Mouse (Mus musculus): ENCODE data around the gene Crim1.
A peak's percentile ranks its signal among the peaks of the same experiment; 100 is the strongest.

Gene Crim1

GRCm38 (mm10) chr17:78211881-78212280 is 11.8 kb downstream of the Crim1 start:
- DNase-seq, result no peak

GRCm38 (mm10) chr17:78213128-78213527 is 13.1 kb downstream of the Crim1 start:
- DNase-seq, result peak; percentile 46

GRCm38 (mm10) chr17:78216526-78216925 is 16.5 kb downstream of the Crim1 start:
- no peak for DNase-seq

GRCm38 (mm10) chr17:78217406-78217805 is 17.4 kb downstream of the Crim1 start:
- DNase-seq, result no peak

- DNase-seq, result no peak
Observed at GRCm38 (mm10) chr17:78218506-78219232, 18.6 kb downstream of the Crim1 start.

GRCm38 (mm10) chr17:78221007-78221642 is 21.1 kb downstream of the Crim1 start:
- DNase-seq, result peak; percentile 59

GRCm38 (mm10) chr17:78221860-78222259 is 21.8 kb downstream of the Crim1 start:
- no peak for DNase-seq

GRCm38 (mm10) chr17:78223988-78224387 is 23.9 kb downstream of the Crim1 start:
- DNase-seq, result no peak

GRCm38 (mm10) chr17:78225547-78225946 is 25.5 kb downstream of the Crim1 start:
- DNase-seq, result peak; percentile 89

- no peak for DNase-seq
Observed at GRCm38 (mm10) chr17:78227211-78227610, 27.2 kb downstream of the Crim1 start.

GRCm38 (mm10) chr17:78231567-78231966 is 31.5 kb downstream of the Crim1 start:
- DNase-seq, result no peak

- no peak for DNase-seq
Observed at GRCm38 (mm10) chr17:78232703-78233102, 32.7 kb downstream of the Crim1 start.

GRCm38 (mm10) chr17:78233873-78234272 is 33.8 kb downstream of the Crim1 start:
- no peak for DNase-seq

- DNase-seq, result no peak
Observed at GRCm38 (mm10) chr17:78236126-78236525, 36.1 kb downstream of the Crim1 start.

GRCm38 (mm10) chr17:78237954-78238353 is 37.9 kb downstream of the Crim1 start:
- DNase-seq, result no peak

- no peak for DNase-seq
Observed at GRCm38 (mm10) chr17:78240161-78240560, 40.1 kb downstream of the Crim1 start.

GRCm38 (mm10) chr17:78241238-78241637 is 41.2 kb downstream of the Crim1 start:
- no peak for DNase-seq

GRCm38 (mm10) chr17:78244752-78245151 is 44.7 kb downstream of the Crim1 start:
- no peak for DNase-seq

GRCm38 (mm10) chr17:78245444-78245843 is 45.4 kb downstream of the Crim1 start:
- DNase-seq, result no peak

GRCm38 (mm10) chr17:78246634-78247383 is 46.8 kb downstream of the Crim1 start:
- peak; percentile 45 for DNase-seq

- DNase-seq, result no peak
Observed at GRCm38 (mm10) chr17:78248197-78248596, 48.1 kb downstream of the Crim1 start.

GRCm38 (mm10) chr17:78248943-78249342 is 48.9 kb downstream of the Crim1 start:
- no peak for DNase-seq

- DNase-seq, result peak; percentile 47
Observed at GRCm38 (mm10) chr17:78250149-78250938, 50.3 kb downstream of the Crim1 start.

All from kidney, adult 11 months (tissue).